Mouse (Mus musculus) lung, embryonic 15.5 days (tissue): ENCODE measurements at regions not wholly inside any gene's neighbourhood (a gene's known extent, or its start where the extent isn't known, plus 50 kb on each side); places are given as distances from the start of the nearest gene placed in this dataset.
"Not testable (repeated sequence)": the region's sequence is repeated elsewhere in the genome, so short reads cannot be mapped to it uniquely, and the experiment has no call there.

Experiments used
- ATAC-seq: fragments of 200-750 bp; cut with Nextera tagmentation; 2 replicates; pipeline ENCODE4 v1.8.0; 2017; ENCODE audit warnings: moderate number of reproducible peaks, borderline replicate concordance; ENCODE audit not compliant: low FRiP score, low TSS enrichment; ENCODE audit errors: extremely low read depth
- H3K27ac ChIP-seq: fragments of 300-500 bp; sonication (generic); 2 replicates; pipeline ENCODE4 v1.5.1; 2015; ENCODE audit warnings: moderate library complexity, mild to moderate bottlenecking, inconsistent platforms
- H3K27me3 ChIP-seq: fragments of 300-500 bp; sonication (generic); 2 replicates; pipeline ENCODE4 v1.6.1; 2015; ENCODE audit warnings: inconsistent platforms
- H3K36me3 ChIP-seq: fragments of 300-500 bp; sonication (generic); 2 replicates; pipeline ENCODE4 v1.6.1; 2015; ENCODE audit warnings: inconsistent platforms
- H3K4me1 ChIP-seq: fragments of 300-500 bp; sonication (generic); 2 replicates; pipeline ENCODE4 v1.6.1; 2015; ENCODE audit warnings: inconsistent platforms
- H3K4me2 ChIP-seq: fragments of 300-500 bp; sonication (generic); 2 replicates; pipeline ENCODE4 v1.6.1; 2015; ENCODE audit warnings: inconsistent platforms, mild to moderate bottlenecking, moderate library complexity
- H3K4me3 ChIP-seq: fragments of 300-500 bp; sonication (generic); 2 replicates; pipeline ENCODE4 v1.5.1; 2015; ENCODE audit warnings: mild to moderate bottlenecking, inconsistent platforms
- H3K9ac ChIP-seq: fragments of 300-500 bp; sonication (generic); 2 replicates; pipeline ENCODE4 v1.6.1; 2015; ENCODE audit warnings: inconsistent platforms
- H3K9me3 ChIP-seq: fragments of 300-500 bp; sonication (generic); 2 replicates; pipeline ENCODE4 v1.6.1; 2016; ENCODE audit warnings: inconsistent platforms
- WGBS: fragments of 180-500 bp; shearing (Covaris S2); methylation state at CpG from one replicate; pipeline ENCODE4 v1.1.7; 2015; 5-methylcytosine and 5-hydroxymethylcytosine counted together

DNA sequence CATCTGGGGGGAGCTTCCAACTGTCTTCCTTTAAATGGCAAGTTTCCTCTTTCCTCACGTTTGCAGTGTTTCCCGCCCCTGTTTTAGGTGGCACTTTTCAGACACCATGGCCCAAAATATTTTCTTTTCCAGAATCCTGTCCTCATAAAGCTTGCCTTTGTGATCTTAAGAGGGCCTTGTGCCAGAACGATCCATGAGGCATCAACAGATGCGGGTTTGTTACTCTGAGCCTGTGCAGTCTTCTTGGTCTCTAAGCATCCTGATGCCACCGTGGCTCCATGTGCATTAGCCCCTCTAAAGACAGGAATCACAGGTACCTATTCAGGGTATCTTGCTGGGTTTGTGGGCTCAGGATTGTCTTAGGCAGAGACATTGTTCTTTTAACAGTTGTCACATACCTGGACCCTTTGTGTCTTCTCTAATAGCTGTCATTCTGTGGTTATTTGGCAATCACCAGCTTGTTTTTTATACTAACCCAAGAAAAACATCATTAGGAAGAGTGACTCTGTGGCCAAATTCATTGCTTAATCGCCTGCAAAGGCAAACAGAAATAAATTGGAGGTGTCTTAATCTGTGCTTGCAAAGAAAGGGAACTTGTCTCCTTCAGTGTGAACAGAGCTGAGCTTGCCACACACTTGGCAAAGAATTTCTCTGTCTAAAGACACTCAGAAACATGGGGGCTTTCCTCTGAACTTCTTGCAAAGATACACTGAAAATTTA lies 179.3 kb downstream of the Nuak1 start:
- H3K4me1 ChIP-seq = no peaks in the 10 kb centered on the region
- no peak overlapping the region for H3K4me2 ChIP-seq
- no peak overlapping the region for H3K4me3 ChIP-seq
- H3K27me3 ChIP-seq = no peaks in the 10 kb centered on the region
- no peak for ATAC-seq
- 76% methylated on average over 6 of the region's 6 CpGs for WGBS
- H3K36me3 ChIP-seq = no peaks in the 10 kb centered on the region
- H3K27ac ChIP-seq = no peak overlapping the region
- no peaks in the 10 kb centered on the region for H3K9me3 ChIP-seq
- no peak overlapping the region for H3K9ac ChIP-seq

DNA sequence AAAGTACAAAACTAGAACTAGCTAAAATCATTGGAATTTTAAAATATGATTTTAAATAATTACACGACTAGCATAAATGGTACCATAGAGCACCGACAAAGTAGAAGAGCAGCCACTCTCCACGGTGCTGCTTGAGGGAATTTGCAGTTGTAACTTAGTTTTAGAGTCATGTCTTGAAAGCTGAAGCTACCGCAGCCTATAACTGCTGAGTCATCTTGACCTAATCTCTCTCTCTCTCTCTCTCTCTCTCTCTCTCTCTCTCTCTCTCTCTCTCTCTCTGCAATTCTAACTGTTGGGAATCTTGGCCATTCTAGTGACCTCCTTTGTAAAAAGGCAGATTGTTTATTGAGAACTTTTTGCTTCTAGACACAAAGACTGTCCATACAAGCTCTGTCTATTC lies 177.5 kb downstream of the Nuak1 start:
- no peak overlapping the region for H3K4me3 ChIP-seq
- H3K27me3 ChIP-seq = no peaks in the 10 kb centered on the region
- no peak overlapping the region for H3K9ac ChIP-seq
- no peaks in the 10 kb centered on the region for H3K9me3 ChIP-seq
- H3K4me2 ChIP-seq = no peak overlapping the region
- no peaks in the 10 kb centered on the region for H3K4me1 ChIP-seq
- no peak for ATAC-seq
- no peak overlapping the region for H3K27ac ChIP-seq
- no peaks in the 10 kb centered on the region for H3K36me3 ChIP-seq
- WGBS = 80% methylated on average over 4 of the region's 4 CpGs

GRCm38 (mm10) chr10:84285832-84286506 lies 154.4 kb downstream of the Nuak1 start:
- no peak overlapping the region for H3K4me3 ChIP-seq
- ATAC-seq = no peak
- no peak overlapping the region for H3K4me2 ChIP-seq
- H3K27me3 ChIP-seq = no peaks in the 10 kb centered on the region
- no peaks in the 10 kb centered on the region for H3K9me3 ChIP-seq
- H3K27ac ChIP-seq = no peak overlapping the region
- no peaks in the 10 kb centered on the region for H3K36me3 ChIP-seq
- 54% methylated on average over 6 of the region's 6 CpGs for WGBS
- no peaks in the 10 kb centered on the region for H3K4me1 ChIP-seq
- no peak overlapping the region for H3K9ac ChIP-seq

- Histone ChIP-seq H3K4me2 (no peak overlapping the region), H3K4me3 (no peak overlapping the region), H3K36me3 (no peaks in the 10 kb centered on the region), H3K9me3 (no peaks in the 10 kb centered on the region), H3K4me1 (no peaks in the 10 kb centered on the region), H3K27me3 (no peaks in the 10 kb centered on the region), H3K9ac (no peak overlapping the region), H3K27ac (no peak overlapping the region)
- no peak for ATAC-seq
- WGBS = 78% methylated on average over 4 of the region's 4 CpGs
These were observed 146.0 kb downstream of the Nuak1 start for GRCm38 (mm10) chr10:84294422-84294821.

GRCm38 (mm10) chr10:84296168-84296567 lies 144.2 kb downstream of the Nuak1 start:
- no peak for ATAC-seq
- Histone ChIP-seq H3K27ac (no peak overlapping the region), H3K4me2 (no peak overlapping the region)

GRCm38 (mm10) chr10:84301561-84301960 lies 138.8 kb downstream of the Nuak1 start:
- no peak for ATAC-seq
- H3K9ac ChIP-seq = no peak overlapping the region
- WGBS = 46% methylated on average over 2 of the region's 2 CpGs
- no peak overlapping the region for H3K27ac ChIP-seq
- H3K9me3 ChIP-seq = no peaks in the 10 kb centered on the region
- no peaks in the 10 kb centered on the region for H3K36me3 ChIP-seq
- H3K4me3 ChIP-seq = no peak overlapping the region
- H3K27me3 ChIP-seq = no peaks in the 10 kb centered on the region
- H3K4me1 ChIP-seq = no peaks in the 10 kb centered on the region
- no peak overlapping the region for H3K4me2 ChIP-seq

More at GRCm38 (mm10) chr10:84296168-84296567, 144.2 kb downstream of the Nuak1 start:
- 59% methylated on average over 3 of the region's 3 CpGs for WGBS
- Histone ChIP-seq H3K36me3 (no peaks in the 10 kb centered on the region), H3K9ac (no peak overlapping the region), H3K4me1 (no peaks in the 10 kb centered on the region), H3K4me3 (no peak overlapping the region), H3K9me3 (no peaks in the 10 kb centered on the region), H3K27me3 (no peaks in the 10 kb centered on the region)

DNA sequence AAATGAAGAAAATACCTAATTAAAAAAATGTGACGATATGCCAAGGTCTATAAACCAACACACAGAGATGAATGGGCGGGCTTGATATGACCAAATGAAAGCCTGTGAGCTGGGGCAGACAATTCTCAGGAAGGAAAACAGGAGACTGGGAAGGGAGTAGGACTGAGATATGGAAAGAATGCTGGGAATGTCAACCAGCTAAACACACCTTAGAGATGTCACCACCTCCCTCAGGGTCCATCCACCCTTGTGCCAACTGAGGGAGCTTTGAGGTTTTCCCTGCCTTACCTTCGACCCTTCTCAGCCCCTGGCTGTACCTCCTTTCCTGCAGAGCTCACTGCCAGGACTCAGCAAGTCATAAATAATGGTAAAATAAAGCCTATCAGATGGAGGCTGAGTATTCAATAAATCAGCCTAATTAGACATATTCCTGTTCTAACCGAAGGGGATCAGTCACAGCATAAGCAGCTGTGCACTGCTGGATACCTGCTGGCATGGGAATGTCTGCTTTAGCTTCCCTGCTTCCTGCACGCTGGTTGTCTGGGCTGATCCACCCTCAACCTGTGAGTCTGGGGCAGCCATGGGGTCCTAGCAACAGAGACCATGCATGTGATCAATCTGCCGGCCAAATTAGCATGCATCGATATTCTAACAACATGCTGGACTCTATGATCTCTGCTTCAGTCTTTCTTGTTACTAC lies 137.4 kb downstream of the Nuak1 start:
- no peaks in the 10 kb centered on the region for H3K4me1 ChIP-seq
- no peaks in the 10 kb centered on the region for H3K36me3 ChIP-seq
- no peak for ATAC-seq
- H3K9ac ChIP-seq = no peak overlapping the region
- no peak overlapping the region for H3K4me3 ChIP-seq
- 58% methylated on average over 7 of the region's 7 CpGs for WGBS
- no peaks in the 10 kb centered on the region for H3K27me3 ChIP-seq
- H3K9me3 ChIP-seq = no peaks in the 10 kb centered on the region
- no peak overlapping the region for H3K27ac ChIP-seq
- no peak overlapping the region for H3K4me2 ChIP-seq

- not testable (repeated sequence) for H3K36me3 ChIP-seq, H3K27me3 ChIP-seq, H3K9me3 ChIP-seq, H3K9ac ChIP-seq, H3K4me1 ChIP-seq, H3K4me2 ChIP-seq, H3K27ac ChIP-seq, H3K4me3 ChIP-seq, ATAC-seq
- WGBS = 92% methylated on average over 17 of the region's 17 CpGs
These were observed 131.7 kb downstream of the Nuak1 start for GRCm38 (mm10) chr10:84308746-84309145.

GRCm38 (mm10) chr10:84310653-84311052 lies 129.7 kb downstream of the Nuak1 start:
- H3K4me1 ChIP-seq = no peaks in the 10 kb centered on the region
- ATAC-seq = no peak

DNA sequence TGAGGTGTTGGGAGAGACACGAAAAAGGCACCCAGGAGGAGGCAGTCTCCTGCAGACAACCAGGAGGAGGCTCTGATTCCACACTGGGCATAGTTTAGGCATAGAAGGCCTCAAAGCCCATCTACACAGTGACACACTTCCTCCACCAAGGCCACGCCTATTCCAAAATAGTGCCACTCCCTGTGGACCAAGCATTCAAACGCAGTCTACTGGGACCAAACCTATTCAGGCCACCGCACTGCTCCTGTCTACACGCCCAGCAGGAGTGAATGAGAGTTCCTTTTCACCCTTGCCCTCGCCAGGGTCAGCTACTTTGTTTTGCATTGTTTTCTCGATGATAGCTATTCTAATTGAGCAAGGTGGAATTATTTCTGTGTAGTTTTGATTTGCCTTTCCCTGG lies 127.7 kb downstream of the Nuak1 start:
- no peaks in the 10 kb centered on the region for H3K9me3 ChIP-seq
- H3K27ac ChIP-seq = no peak overlapping the region
- H3K27me3 ChIP-seq = no peaks in the 10 kb centered on the region
- ATAC-seq = no peak
- H3K4me2 ChIP-seq = no peak overlapping the region
- H3K4me3 ChIP-seq = no peak overlapping the region
- no peaks in the 10 kb centered on the region for H3K36me3 ChIP-seq
- H3K4me1 ChIP-seq = no peaks in the 10 kb centered on the region
- no peak overlapping the region for H3K9ac ChIP-seq
- WGBS = 76% methylated on average over 7 of the region's 7 CpGs

More at GRCm38 (mm10) chr10:84310653-84311052, 129.7 kb downstream of the Nuak1 start:
- Histone ChIP-seq H3K27me3 (no peaks in the 10 kb centered on the region), H3K27ac (no peak overlapping the region), H3K36me3 (no peaks in the 10 kb centered on the region), H3K9ac (no peak overlapping the region), H3K9me3 (no peaks in the 10 kb centered on the region), H3K4me3 (no peak overlapping the region), H3K4me2 (no peak overlapping the region)
- WGBS = 83% methylated on average over 5 of the region's 5 CpGs

- no peak overlapping the region for H3K4me2 ChIP-seq
- no peak overlapping the region for H3K27ac ChIP-seq
- no peaks in the 10 kb centered on the region for H3K36me3 ChIP-seq
- H3K27me3 ChIP-seq = no peaks in the 10 kb centered on the region
- no peaks in the 10 kb centered on the region for H3K4me1 ChIP-seq
- no peak overlapping the region for H3K4me3 ChIP-seq
- no peaks in the 10 kb centered on the region for H3K9me3 ChIP-seq
- ATAC-seq = no peak
- WGBS = 91% methylated on average over 1 of the region's 1 CpGs
- no peak overlapping the region for H3K9ac ChIP-seq
These were observed 123.5 kb downstream of the Nuak1 start for GRCm38 (mm10) chr10:84316857-84317256.

DNA sequence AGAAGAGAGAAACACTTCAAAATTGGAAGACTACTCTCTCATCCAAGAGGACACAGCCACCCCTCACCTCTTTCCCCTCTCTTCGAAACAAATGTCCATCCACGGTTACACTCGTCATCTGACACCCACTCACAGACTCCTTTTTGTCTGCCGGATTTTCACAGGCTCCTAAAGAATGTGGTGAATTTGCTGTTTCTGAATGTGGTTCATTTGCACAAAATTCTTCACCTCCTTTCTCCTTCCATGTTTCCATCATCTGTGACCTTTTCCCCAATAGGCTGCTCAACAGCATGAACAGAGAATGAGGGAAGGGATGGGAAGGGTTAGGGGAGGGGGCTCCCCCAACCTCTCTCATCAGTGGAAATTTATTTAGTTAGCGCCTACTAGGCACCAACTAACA lies 122.4 kb downstream of the Nuak1 start:
- H3K9me3 ChIP-seq = no peaks in the 10 kb centered on the region
- no peak overlapping the region for H3K4me3 ChIP-seq
- H3K27me3 ChIP-seq = no peaks in the 10 kb centered on the region
- no peak for ATAC-seq
- H3K9ac ChIP-seq = no peak overlapping the region
- no peak overlapping the region for H3K4me2 ChIP-seq
- no peaks in the 10 kb centered on the region for H3K4me1 ChIP-seq
- no peaks in the 10 kb centered on the region for H3K36me3 ChIP-seq
- no peak overlapping the region for H3K27ac ChIP-seq
- WGBS = 27% methylated on average over 5 of the region's 5 CpGs
